Mouse (Mus musculus): ENCODE data around the gene Ipmk.

Gene Ipmk

DNA sequence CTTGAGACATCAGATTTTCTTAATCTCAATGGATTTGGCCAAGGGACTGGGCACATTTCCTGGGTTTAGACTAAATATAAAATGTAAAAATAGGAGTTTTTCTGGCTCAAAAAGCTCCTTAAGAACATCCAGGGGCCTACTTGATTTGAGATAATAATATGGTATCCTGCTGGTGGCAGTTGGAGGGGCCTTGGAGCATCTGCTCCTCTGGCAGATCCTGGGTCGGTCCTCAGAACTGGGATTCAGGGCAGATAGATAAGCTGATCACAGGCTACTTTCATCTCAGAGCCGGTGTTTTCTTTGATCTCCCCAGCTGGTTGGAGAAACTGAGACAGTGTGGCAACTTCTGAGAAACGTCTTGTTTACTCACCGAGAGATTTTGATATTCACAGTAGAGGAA is 129.6 kb downstream of the Ipmk start:
- TF ChIP-seq GATA4 (IDR thresholded peaks at IDR 0.05; ENCODE audit: insufficient replicate concordance, low read length) = no peak

DNA sequence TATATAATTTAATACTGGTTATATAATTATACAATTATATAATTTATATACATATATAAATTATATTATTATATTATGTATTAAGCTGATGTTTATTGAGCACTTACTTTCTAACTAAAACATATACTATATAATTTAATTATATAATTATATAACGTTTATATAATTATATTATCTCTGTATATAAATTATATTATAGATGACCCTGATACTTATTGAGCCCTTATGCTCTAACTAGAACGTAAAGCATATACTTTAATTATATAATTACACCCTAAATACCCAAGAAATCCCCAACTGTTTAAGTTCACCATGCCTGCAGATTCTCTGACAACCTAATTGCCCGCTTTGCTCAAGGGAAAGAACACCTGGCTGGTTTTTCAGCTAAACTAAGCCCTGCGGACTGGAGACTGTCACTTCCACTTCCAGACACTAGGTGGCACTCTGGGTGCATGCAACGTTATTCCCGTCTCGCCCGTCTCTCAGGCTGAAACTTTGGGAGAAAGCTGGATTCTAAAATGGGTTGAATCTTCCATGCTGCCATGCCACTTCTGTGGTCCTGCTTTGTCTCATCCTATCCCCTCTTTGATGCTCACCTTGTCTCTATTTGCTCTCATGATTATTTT is 132.2 kb downstream of the Ipmk start:
- no peak for TF ChIP-seq GATA4 (IDR thresholded peaks at IDR 0.05; ENCODE audit: insufficient replicate concordance, low read length)

Measured in liver, adult (tissue).